Mouse (Mus musculus): ENCODE data around the gene Ptgr2. TPM values are rescaled to one million over a fixed set of nuclear protein-coding genes. Genes with fewer than 3 reads are reported as not detected.

Gene Ptgr2
- 87.0 TPM for polyA plus RNA-seq (2014; fragmentation: Illumina TruSeq; extraction: RNeasy Lipid Tissue Mini Kit (QIAGEN cat#74804); ENCODE audit: low read depth, low replicate concordance)

DNA sequence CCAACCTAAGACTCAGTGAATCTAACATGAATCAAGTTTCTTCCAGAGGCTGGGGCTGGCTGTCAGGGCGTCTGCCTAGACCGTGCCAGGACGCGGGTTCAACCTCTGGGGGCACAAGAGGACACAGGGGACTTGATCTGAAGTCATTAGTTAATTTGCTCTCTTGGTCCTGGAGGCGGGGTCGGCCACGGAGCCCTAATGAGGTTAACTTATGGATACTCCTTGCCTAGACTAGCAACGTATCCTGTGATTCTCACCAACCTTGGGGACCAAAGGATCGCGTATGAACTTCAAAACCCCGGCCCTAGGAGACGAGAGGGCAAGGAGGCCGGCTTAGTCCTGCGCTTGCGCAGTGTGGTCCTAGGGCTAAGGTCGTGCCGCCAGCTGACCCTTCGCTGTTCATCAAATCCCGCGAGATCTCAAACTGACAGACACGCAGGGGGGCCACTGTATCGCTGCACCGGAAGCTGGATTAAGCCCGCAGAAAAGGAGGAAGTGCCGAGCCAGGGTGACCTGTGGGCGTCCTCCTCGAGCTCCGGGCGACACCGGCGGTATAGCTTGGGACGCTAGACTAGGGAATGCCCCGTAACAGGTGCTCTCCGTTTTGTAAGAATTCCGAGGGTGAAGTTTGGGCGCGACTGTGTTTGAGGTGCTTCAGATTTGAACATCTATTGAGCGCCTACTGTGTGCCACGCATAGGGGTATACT, at the start of gene Ptgr2:
Gene Ptgr2, plus strand, starts transcription at position 348 of the 708 bp plus-strand sequence.

DNA sequence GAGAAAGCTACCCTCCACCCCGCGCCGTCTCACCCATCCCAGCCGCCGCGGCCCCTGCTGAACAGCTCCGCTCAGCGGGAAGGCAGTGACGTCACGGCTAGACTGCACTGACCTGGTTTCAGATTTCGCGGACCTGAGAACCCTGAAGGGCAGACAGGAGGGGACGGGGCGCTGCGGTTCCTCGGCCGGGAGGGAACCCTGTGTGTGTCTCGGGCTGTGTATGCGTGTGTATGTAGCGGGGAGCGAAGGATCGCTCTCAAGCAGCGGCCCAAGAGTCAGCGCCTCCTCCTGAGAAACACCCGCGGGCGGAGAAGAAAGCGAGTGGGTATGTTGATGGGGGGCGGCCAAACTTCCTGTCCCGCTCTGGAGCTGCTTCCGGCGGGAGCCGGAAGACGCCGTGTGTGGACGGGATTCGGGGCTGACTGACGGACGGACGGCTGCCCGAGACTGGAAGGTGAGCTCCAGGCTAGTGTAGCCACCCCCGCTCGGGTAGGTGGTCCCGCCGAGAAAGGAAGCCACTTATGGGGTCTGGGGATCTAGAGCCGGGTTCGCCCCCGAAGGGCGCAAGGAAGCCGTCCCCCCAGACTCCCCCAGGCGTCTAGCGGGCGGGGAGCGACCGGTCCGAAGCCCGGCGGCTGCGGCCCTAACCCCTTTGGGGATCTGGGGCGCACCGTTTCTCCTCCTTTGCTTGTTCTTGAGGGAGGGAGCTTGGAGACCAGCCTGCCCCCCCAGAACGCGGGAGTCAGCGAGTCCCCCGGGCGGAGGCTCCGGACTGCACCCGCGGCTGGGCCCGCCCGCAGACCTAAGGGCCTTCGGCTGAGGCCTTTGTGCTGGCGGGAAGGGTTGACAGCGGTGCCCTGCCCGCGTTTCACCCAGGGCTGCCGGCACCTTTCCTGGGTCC, 31.9 kb downstream of the Ptgr2 start, which contains the start of gene Zfp410:
Gene Zfp410, plus strand, starts transcription at position 132 of the 901 bp plus-strand sequence.

DNA sequence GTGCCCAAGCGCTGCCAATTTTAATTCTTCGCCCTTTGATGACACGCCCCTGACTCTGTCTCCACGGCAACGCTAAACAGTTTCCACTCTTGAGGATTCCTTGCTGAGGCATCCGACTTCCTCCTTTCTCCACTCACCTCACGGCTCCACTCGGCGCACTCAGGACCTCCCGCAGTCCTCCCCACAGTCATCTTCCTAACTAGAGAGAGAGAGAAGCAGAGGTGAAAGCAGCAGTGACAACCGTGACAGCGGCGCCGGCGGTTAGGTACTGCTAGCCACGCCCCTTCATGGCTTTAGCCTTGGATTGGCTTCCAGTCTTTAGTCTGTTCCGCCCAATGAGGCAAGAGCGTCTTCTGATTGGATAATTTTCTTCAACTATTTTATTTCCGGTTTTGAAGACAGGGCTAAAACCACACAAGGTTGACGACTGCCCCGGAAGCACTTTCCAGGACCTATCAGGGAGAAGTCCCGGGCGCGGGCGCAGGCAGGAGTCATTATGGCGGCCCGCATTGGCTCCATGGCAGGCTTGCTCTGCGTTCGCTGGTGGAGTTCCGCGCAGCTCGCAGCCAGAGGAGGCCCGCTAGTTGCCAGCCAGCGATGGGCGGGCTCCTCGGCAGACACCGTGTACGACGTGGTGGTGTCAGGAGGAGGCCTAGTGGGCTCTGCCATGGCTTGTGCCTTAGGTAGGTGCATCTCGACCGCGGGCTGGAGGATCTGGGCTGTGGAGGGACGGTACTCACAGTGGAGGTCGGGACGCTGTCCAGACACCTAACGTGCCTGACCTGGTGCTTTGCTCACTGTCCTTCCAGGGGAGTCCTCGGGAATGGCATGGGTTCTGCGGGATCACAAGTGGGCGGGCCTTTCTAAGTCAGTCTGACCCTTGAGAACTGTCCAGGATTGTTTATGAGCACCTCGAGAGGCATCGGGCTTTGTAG, 76.8 kb downstream of the Ptgr2 start, which contains the start of the genes Coq6 and Fam161b:
Gene Coq6, plus strand, starts transcription at position 103 of the 935 bp plus-strand sequence.
Gene Fam161b, minus strand, starts transcription at position 279 of the 935 bp plus-strand sequence.

Other genes starting within 250 kb of the Ptgr2 start
- gene Acot4, start 246.9 kb upstream of the Ptgr2 start, polyA plus RNA-seq (2014; fragmentation: Illumina TruSeq; extraction: RNeasy Lipid Tissue Mini Kit (QIAGEN cat#74804); ENCODE audit: low read depth, low replicate concordance): 80.2 TPM
- gene Gm49366, start 246.3 kb upstream of the Ptgr2 start, polyA plus RNA-seq (2014; fragmentation: Illumina TruSeq; extraction: RNeasy Lipid Tissue Mini Kit (QIAGEN cat#74804); ENCODE audit: low read depth, low replicate concordance): not detected
- 49.5 TPM for gene Acot3, start 233.1 kb upstream of the Ptgr2 start, polyA plus RNA-seq (2014; fragmentation: Illumina TruSeq; extraction: RNeasy Lipid Tissue Mini Kit (QIAGEN cat#74804); ENCODE audit: low read depth, low replicate concordance)
- gene Acot5, start 215.9 kb upstream of the Ptgr2 start, polyA plus RNA-seq (2014; fragmentation: Illumina TruSeq; extraction: RNeasy Lipid Tissue Mini Kit (QIAGEN cat#74804); ENCODE audit: low read depth, low replicate concordance): not detected
- 2.0 TPM for gene Acot6, start 184.6 kb upstream of the Ptgr2 start, polyA plus RNA-seq (2014; fragmentation: Illumina TruSeq; extraction: RNeasy Lipid Tissue Mini Kit (QIAGEN cat#74804); ENCODE audit: low read depth, low replicate concordance)
- 1.4 TPM for gene Dnal1, start 170.9 kb upstream of the Ptgr2 start, polyA plus RNA-seq (2014; fragmentation: Illumina TruSeq; extraction: RNeasy Lipid Tissue Mini Kit (QIAGEN cat#74804); ENCODE audit: low read depth, low replicate concordance)
- not detected for gene Pnma1, start 136.7 kb upstream of the Ptgr2 start, polyA plus RNA-seq (2014; fragmentation: Illumina TruSeq; extraction: RNeasy Lipid Tissue Mini Kit (QIAGEN cat#74804); ENCODE audit: low read depth, low replicate concordance)
- gene Elmsan1, start 66.4 kb upstream of the Ptgr2 start, polyA plus RNA-seq (2014; fragmentation: Illumina TruSeq; extraction: RNeasy Lipid Tissue Mini Kit (QIAGEN cat#74804); ENCODE audit: low read depth, low replicate concordance): 3.2 TPM
- 13.7 TPM for gene Zfp410, start 31.6 kb downstream of the Ptgr2 start, polyA plus RNA-seq (2014; fragmentation: Illumina TruSeq; extraction: RNeasy Lipid Tissue Mini Kit (QIAGEN cat#74804); ENCODE audit: low read depth, low replicate concordance)
- 2.3 TPM for gene Coq6, start 76.4 kb downstream of the Ptgr2 start, polyA plus RNA-seq (2014; fragmentation: Illumina TruSeq; extraction: RNeasy Lipid Tissue Mini Kit (QIAGEN cat#74804); ENCODE audit: low read depth, low replicate concordance)
- gene Fam161b, start 76.6 kb downstream of the Ptgr2 start, polyA plus RNA-seq (2014; fragmentation: Illumina TruSeq; extraction: RNeasy Lipid Tissue Mini Kit (QIAGEN cat#74804); ENCODE audit: low read depth, low replicate concordance): 0.50 TPM
- 157 TPM for gene Entpd5, start 123.8 kb downstream of the Ptgr2 start, polyA plus RNA-seq (2014; fragmentation: Illumina TruSeq; extraction: RNeasy Lipid Tissue Mini Kit (QIAGEN cat#74804); ENCODE audit: low read depth, low replicate concordance)
- gene Bbof1, start 123.8 kb downstream of the Ptgr2 start, polyA plus RNA-seq (2014; fragmentation: Illumina TruSeq; extraction: RNeasy Lipid Tissue Mini Kit (QIAGEN cat#74804); ENCODE audit: low read depth, low replicate concordance): 2.4 TPM
- gene Rnf113a2, start 132.0 kb downstream of the Ptgr2 start, polyA plus RNA-seq (2014; fragmentation: Illumina TruSeq; extraction: RNeasy Lipid Tissue Mini Kit (QIAGEN cat#74804); ENCODE audit: low read depth, low replicate concordance): 5.3 TPM
- gene Aldh6a1, start 165.8 kb downstream of the Ptgr2 start, polyA plus RNA-seq (2014; fragmentation: Illumina TruSeq; extraction: RNeasy Lipid Tissue Mini Kit (QIAGEN cat#74804); ENCODE audit: low read depth, low replicate concordance): 694 TPM
- 10.4 TPM for gene Lin52, start 166.2 kb downstream of the Ptgr2 start, polyA plus RNA-seq (2014; fragmentation: Illumina TruSeq; extraction: RNeasy Lipid Tissue Mini Kit (QIAGEN cat#74804); ENCODE audit: low read depth, low replicate concordance)